Mouse (Mus musculus) midbrain, postnatal 0 days (tissue): ENCODE results near the gene Cfap299. TPM values are rescaled to one million over a fixed set of nuclear protein-coding genes. Genes with fewer than 3 reads are reported as not detected.
A peak's percentile ranks its signal among the peaks of the same experiment; 100 is the strongest.

Experiments
- ATAC-seq: fragments of 200-750 bp; cut with Nextera tagmentation; 2 replicates; pipeline ENCODE4 v1.8.0; 2017; ENCODE audit warnings: moderate number of reproducible peaks, mild to moderate bottlenecking, moderate TSS enrichment, moderate library complexity; ENCODE audit not compliant: low FRiP score
- DNase-seq: peaks from one replicate; pipeline ENCODE4 v3.0.0-alpha.2; 2015; ENCODE audit warnings: low spot score
- H3K27ac ChIP-seq: fragments of 300-500 bp; sonication (generic); 2 replicates; pipeline ENCODE4 v1.5.1; 2014; ENCODE audit warnings: low read depth, mild to moderate bottlenecking, low read length, mixed read lengths
- H3K27me3 ChIP-seq: fragments of 300-500 bp; sonication (generic); 2 replicates; pipeline ENCODE4 v1.6.1; 2014; ENCODE audit warnings: low read length, control low read depth, mixed read lengths; ENCODE audit not compliant: insufficient read depth
- H3K36me3 ChIP-seq: fragments of 300-500 bp; sonication (generic); 2 replicates; pipeline ENCODE4 v1.6.1; 2014; ENCODE audit warnings: low read length, control low read depth, mixed read lengths; ENCODE audit not compliant: insufficient read depth
- H3K4me1 ChIP-seq: fragments of 300-500 bp; sonication (generic); 2 replicates; pipeline ENCODE4 v1.6.1; 2014; ENCODE audit warnings: mild to moderate bottlenecking, control low read depth, antibody characterized with exemption, low read length, mixed read lengths; ENCODE audit not compliant: insufficient read depth
- H3K4me2 ChIP-seq: fragments of 300-500 bp; sonication (generic); 2 replicates; pipeline ENCODE4 v1.6.1; 2014; ENCODE audit warnings: low read depth, mild to moderate bottlenecking, low read length, mixed read lengths; ENCODE audit not compliant: poor library complexity, severe bottlenecking
- H3K4me3 ChIP-seq: fragments of 300-500 bp; sonication (generic); 2 replicates; pipeline ENCODE4 v1.5.1; 2014; ENCODE audit warnings: low read depth, mild to moderate bottlenecking, low read length, moderate library complexity
- H3K9ac ChIP-seq: fragments of 300-500 bp; sonication (generic); replicated peaks from 2 replicates; pipeline ENCODE4 v1.6.1; 2014; ENCODE audit warnings: mild to moderate bottlenecking, low read length, moderate library complexity, mixed read lengths; ENCODE audit not compliant: poor library complexity, severe bottlenecking
- H3K9me3 ChIP-seq: fragments of 300-500 bp; sonication (generic); 2 replicates; pipeline ENCODE4 v1.6.1; 2016; ENCODE audit warnings: low read length, control low read depth
- CTCF ChIP-seq: IDR thresholded peaks from 2 replicates; pipeline ENCODE4 v1.5.1; 2016; ENCODE audit warnings: antibody characterized with exemption, mild to moderate bottlenecking
- WGBS: fragments of 180-500 bp; shearing (Covaris S2); extraction: QIAGEN DNeasy Blood & Tissue Kit; methylation state at CpG from one replicate; pipeline ENCODE4 v1.1.7; 2014; 5-methylcytosine and 5-hydroxymethylcytosine counted together
- polyA plus RNA-seq: library from polyadenylated mRNA; unstranded; fragments of >200 nt; fragmentation: Nextera tagmentation; extraction: Ambion mirVana; gene quantifications from 2 replicates; pipeline ENCODE4 v1.2.1, GENCODE M21; 2015
- total RNA-seq: library from RNA; depleted of rRNA; stranded (reverse); fragments of >200 nt; gene quantifications from 2 replicates; pipeline ENCODE4 v1.2.3, GENCODE M21; 2014

Cfap299 gene
- total and polyA plus RNA-seq, 2 experiments from 2014 or later: 1.5 to 3.4 TPM

DNA sequence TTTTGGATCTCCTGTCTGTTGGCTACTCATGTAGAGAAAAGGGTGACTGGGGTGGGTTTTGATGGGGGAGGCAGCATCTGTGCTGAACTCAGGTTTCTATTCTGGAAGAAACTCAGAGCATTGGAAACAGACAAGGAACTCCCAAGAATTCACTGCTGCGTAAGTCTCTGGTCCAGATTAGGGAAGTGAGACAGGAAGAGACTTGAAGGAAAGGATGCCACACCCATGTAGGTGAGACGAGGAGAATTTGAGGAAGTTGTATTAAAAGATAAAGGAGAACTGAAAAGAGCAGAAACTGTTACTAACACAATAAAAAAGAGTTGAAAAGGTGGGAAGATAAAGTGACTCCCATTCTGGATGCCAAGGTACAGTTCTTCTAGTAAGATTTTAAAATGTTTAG lies 249.3 kb downstream of the Cfap299 start:
- no peak for TF ChIP-seq CTCF
- no peak for DNase-seq
- 88% methylated on average over 2 of the region's 2 CpGs for WGBS

DNA sequence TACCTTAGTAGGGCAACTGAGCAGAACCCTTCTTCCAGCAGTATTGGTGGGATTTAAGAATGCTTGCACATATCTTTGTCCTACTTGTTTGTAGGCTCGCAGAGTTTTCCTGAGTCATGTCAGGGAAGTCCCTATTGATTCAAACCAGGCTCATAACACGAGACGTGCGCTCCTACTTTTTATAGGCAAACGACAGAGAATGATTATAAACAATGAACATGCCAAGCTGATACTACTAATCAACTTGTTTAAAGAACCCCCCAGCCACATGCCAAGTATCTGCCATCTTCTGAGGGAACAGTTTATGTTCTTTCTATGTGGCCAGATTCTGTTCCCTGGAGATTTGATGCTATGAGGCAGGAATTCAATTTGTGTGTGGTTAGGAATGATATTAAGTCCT lies 251.7 kb downstream of the Cfap299 start:
- DNase-seq (no peak), ATAC-seq (no peak)
- Histone ChIP-seq H3K4me3 (no peak overlapping the region), H3K9me3 (no peaks in the 10 kb centered on the region), H3K4me2 (no peak overlapping the region), H3K27me3 (no peaks in the 10 kb centered on the region), H3K9ac (no peak overlapping the region), H3K36me3 (no peaks in the 10 kb centered on the region), H3K27ac (no peak overlapping the region), H3K4me1 (no peaks in the 10 kb centered on the region)
- TF ChIP-seq CTCF: no peak
- 68% methylated on average over 5 of the region's 5 CpGs for WGBS

More for the DNA sequence above, 249.3 kb downstream of the Cfap299 start:
- H3K9me3 ChIP-seq: no peaks in the 10 kb centered on the region
- no peaks in the 10 kb centered on the region for H3K27me3 ChIP-seq
- H3K4me1 ChIP-seq: no peaks in the 10 kb centered on the region
- no peak overlapping the region for H3K4me2 ChIP-seq
- no peak overlapping the region for H3K27ac ChIP-seq
- ATAC-seq: no peak
- H3K4me3 ChIP-seq: no peak overlapping the region
- H3K9ac ChIP-seq: no peak overlapping the region
- no peaks in the 10 kb centered on the region for H3K36me3 ChIP-seq

DNA sequence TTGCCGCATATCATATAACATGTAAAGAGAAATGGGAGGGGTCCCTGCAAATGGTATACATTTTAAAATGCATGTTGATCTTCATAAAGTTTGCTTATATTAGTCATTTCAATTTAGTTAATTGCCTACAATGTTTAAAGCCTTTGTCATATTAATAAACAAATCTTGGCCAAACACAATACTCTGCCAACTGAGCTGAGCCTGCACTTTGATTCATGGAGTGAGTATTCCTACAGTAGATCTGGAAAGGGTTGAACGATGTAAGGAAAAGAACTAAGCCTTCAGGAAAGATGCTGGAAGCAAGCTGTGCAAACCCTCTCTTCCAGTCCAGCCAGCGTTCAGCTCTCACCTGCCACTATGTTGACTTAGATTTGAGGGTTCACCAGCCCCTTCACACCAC lies 252.9 kb downstream of the Cfap299 start:
- Histone ChIP-seq H3K9ac (no peak overlapping the region), H3K4me2 (no peak overlapping the region), H3K36me3 (no peaks in the 10 kb centered on the region), H3K27me3 (no peaks in the 10 kb centered on the region), H3K27ac (no peak overlapping the region), H3K9me3 (no peaks in the 10 kb centered on the region), H3K4me3 (no peak overlapping the region), H3K4me1 (no peaks in the 10 kb centered on the region)
- DNase-seq (no peak), ATAC-seq (no peak)
- 92% methylated on average over 3 of the region's 3 CpGs for WGBS
- TF ChIP-seq CTCF: no peak

DNA sequence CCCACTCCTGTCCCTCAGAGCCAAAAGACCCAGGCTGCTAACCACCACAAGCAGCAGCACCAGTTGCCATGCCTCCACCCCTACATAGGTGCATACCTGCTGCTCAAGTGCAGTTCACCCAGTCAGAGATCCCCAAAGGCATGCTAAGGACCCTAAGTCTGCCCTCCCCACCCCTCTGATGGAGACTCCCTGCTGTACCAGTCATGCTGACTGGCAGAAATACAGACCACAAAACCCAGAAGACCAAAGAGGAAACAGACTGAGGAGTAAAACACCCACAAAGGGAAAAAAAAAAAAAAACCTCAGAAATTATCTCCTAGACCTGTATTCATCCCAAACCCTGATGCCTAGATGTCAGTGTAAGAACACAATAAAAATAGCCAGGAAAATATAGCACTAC lies 256.8 kb downstream of the Cfap299 start:
- ATAC-seq (no peak), DNase-seq (no peak)
- no peak overlapping the region for H3K27ac ChIP-seq
- H3K4me2 ChIP-seq: no peak overlapping the region
- TF ChIP-seq CTCF: no peak
- no peaks in the 10 kb centered on the region for H3K4me1 ChIP-seq
- no peak overlapping the region for H3K4me3 ChIP-seq
- no peaks in the 10 kb centered on the region for H3K36me3 ChIP-seq
- H3K27me3 ChIP-seq: no peaks in the 10 kb centered on the region
- H3K9me3 ChIP-seq: no peaks in the 10 kb centered on the region
- H3K9ac ChIP-seq: no peak overlapping the region

DNA sequence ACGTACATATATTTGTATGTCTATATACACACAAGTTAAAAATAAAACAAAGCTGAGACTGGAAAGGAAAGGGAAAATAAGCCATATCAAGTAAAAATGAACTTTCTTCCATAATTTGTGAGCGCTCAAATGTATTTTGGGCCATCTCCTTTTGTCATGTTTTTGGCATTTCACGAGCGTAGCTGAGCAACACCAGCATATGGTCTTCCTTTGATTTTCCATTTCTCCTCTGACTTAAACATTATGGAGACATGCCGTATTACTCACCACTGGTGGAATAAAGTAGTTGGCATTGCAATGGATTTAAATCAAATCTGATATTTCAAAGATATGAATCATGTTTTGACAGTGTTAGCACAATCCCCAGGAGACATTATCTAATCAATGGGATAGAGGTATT lies 284.4 kb downstream of the Cfap299 start:
- no peaks in the 10 kb centered on the region for H3K9me3 ChIP-seq
- H3K4me2 ChIP-seq: no peak overlapping the region
- DNase-seq: no peak
- no peak overlapping the region for H3K9ac ChIP-seq
- no peaks in the 10 kb centered on the region for H3K36me3 ChIP-seq
- no peak overlapping the region for H3K27ac ChIP-seq
- no peak overlapping the region for H3K4me3 ChIP-seq
- WGBS: 95% methylated on average over 5 of the region's 5 CpGs
- TF ChIP-seq CTCF: no peak
- no peak for ATAC-seq
- no peaks in the 10 kb centered on the region for H3K27me3 ChIP-seq
- no peaks in the 10 kb centered on the region for H3K4me1 ChIP-seq

DNA sequence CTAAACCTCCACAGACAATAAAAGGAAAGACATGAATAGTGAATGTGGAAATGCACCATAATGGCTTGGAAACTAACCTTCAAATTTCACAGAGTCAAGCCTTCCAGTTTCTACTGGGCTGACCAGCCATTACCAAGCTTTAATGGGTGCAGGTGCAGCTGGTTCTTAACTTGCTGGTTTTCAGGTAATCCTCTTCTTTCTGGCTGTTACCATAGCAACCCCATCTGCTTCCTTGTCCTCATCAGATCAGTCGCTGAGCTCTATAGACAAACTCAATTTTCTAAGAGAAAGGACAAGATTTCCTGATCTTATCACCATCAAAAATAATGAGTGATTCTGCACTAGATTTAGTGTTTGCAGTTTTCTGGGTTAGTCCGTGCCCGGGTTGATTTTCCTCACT lies 287.8 kb downstream of the Cfap299 start:
- DNase-seq (peak; percentile 32), ATAC-seq (no peak)
- Histone ChIP-seq H3K4me2 (no peak overlapping the region), H3K4me3 (no peak overlapping the region), H3K36me3 (no peaks in the 10 kb centered on the region), H3K4me1 (no peaks in the 10 kb centered on the region), H3K9ac (no peak overlapping the region), H3K9me3 (no peaks in the 10 kb centered on the region), H3K27me3 (no peaks in the 10 kb centered on the region), H3K27ac (no peak overlapping the region)
- TF ChIP-seq CTCF: no peak
- 40% methylated on average over 3 of the region's 3 CpGs for WGBS
